ENCODE assay signal across 15 mouse cellular contexts in the genomic region with DNA sequence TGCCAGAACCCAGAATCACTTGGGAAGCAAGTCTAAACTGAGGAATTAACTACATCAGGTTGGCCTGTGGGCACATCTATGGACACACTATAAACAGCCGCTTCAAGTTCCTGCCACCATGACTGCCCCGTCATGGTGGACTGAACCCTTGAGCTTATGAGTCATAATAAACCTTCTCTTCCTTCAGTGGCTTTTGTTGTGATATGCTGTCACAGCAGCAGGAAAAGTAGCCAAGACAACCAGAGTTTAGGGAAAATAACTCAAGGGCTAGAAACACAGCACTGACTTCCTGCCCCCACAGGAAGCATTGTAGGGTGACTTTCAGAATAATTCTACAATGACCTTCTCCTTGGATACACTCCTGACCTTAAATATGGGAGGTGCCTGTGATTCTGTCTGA.
"Had no signal": no experiment of that assay in that cellular context is flagged by ENCODE, and none has a peak within 500 bp of the region (broad histone marks: within the 10 kb centered on the region; RNA-seq: fewer than 3 reads in every experiment).

No protein-coding gene starts in this region.

- H3K9me3 ChIP-seq: limb, embryonic 10.5 days; liver, embryonic 12.5 days; midbrain, embryonic 10.5 days; neural tube, embryonic 15.5 days had no signal

- ATAC-seq: liver, embryonic 12.5 days had no signal

- H3K27ac ChIP-seq: left cerebral cortex, adult 2 months; limb, embryonic 10.5 days; liver, embryonic 12.5 days; midbrain, embryonic 10.5 days; neural tube, embryonic 15.5 days; stomach, postnatal 0 days had no signal

- H3K9ac ChIP-seq: liver, embryonic 12.5 days; lung, embryonic 14.5 days; neural tube, embryonic 15.5 days had no signal

- H3K36me3 ChIP-seq: limb, embryonic 10.5 days; liver, embryonic 12.5 days; midbrain, embryonic 10.5 days; neural tube, embryonic 15.5 days had no signal

- H3K4me2 ChIP-seq: liver, embryonic 12.5 days; lung, embryonic 14.5 days; neural tube, embryonic 15.5 days had no signal

- H3K27me3 ChIP-seq: liver, embryonic 12.5 days; neural tube, embryonic 15.5 days had no signal

- H3K4me3 ChIP-seq: left cerebral cortex, adult 2 months; limb, embryonic 10.5 days; liver, embryonic 12.5 days; midbrain, embryonic 10.5 days; myocyte; neural tube, embryonic 15.5 days had no signal

- H3K4me1 ChIP-seq: limb, embryonic 10.5 days; liver, embryonic 12.5 days had no signal

- DNase-seq: kidney, postnatal 14 days; lung, embryonic 14.5 days; lung, postnatal 36 days; midbrain, embryonic 14.5 days; right cerebral cortex, adult 18-20 months; right cerebral cortex, postnatal 25 days; thymus, adult 18-20 months; thymus, postnatal 14 days had no signal
